Mouse (Mus musculus) lung, embryonic 14.5 days (tissue): ENCODE data around the gene Msh5. TPM values are rescaled to one million over a fixed set of nuclear protein-coding genes. Genes with fewer than 3 reads are reported as not detected.
A peak's percentile ranks its signal among the peaks of the same experiment; 100 is the strongest.
"Not testable (repeated sequence)": the region's sequence is repeated elsewhere in the genome, so short reads cannot be mapped to it uniquely, and the experiment has no call there.

Experiments
- ATAC-seq: fragments of 200-750 bp; cut with Nextera tagmentation; 2 replicates; pipeline ENCODE4 v1.8.0; 2017; ENCODE audit warnings: mild to moderate bottlenecking, moderate TSS enrichment, moderate library complexity; ENCODE audit not compliant: insufficient read depth
- DNase-seq: peaks from one replicate; pipeline ENCODE4 v3.0.0-alpha.2; 2015
- H3K27ac ChIP-seq: fragments of 300-500 bp; sonication (generic); 2 replicates; pipeline ENCODE4 v1.5.1; 2014; ENCODE audit warnings: low read depth, mild to moderate bottlenecking, moderate library complexity
- H3K27me3 ChIP-seq: fragments of 300-500 bp; sonication (generic); 2 replicates; pipeline ENCODE4 v1.6.1; 2014; ENCODE audit warnings: low read length, control low read depth; ENCODE audit not compliant: insufficient read depth
- H3K36me3 ChIP-seq: fragments of 300-500 bp; sonication (generic); 2 replicates; pipeline ENCODE4 v1.6.1; 2014; ENCODE audit warnings: control low read depth; ENCODE audit not compliant: insufficient read depth
- H3K4me1 ChIP-seq: fragments of 300-500 bp; sonication (generic); 2 replicates; pipeline ENCODE4 v1.6.1; 2014; ENCODE audit warnings: antibody characterized with exemption, control low read depth; ENCODE audit not compliant: insufficient read depth
- H3K4me2 ChIP-seq: fragments of 300-500 bp; sonication (generic); 2 replicates; pipeline ENCODE4 v1.6.1; 2014; ENCODE audit warnings: mild to moderate bottlenecking
- H3K4me3 ChIP-seq: fragments of 300-500 bp; sonication (generic); 2 replicates; pipeline ENCODE4 v1.5.1; 2014; ENCODE audit warnings: low read depth, low read length
- H3K9ac ChIP-seq: fragments of 300-500 bp; sonication (generic); 2 replicates; pipeline ENCODE4 v1.6.1; 2014
- H3K9me3 ChIP-seq: fragments of 300-500 bp; sonication (generic); 2 replicates; pipeline ENCODE4 v1.6.1; 2016; ENCODE audit warnings: low read depth, low read length, control low read depth
- CTCF ChIP-seq: IDR thresholded peaks from 2 replicates; pipeline ENCODE4 v1.5.1; 2016; ENCODE audit warnings: antibody characterized with exemption, low read depth
- WGBS: fragments of 180-500 bp; shearing (Covaris S2); extraction: QIAGEN DNeasy Blood & Tissue Kit; methylation state at CpG from one replicate; pipeline ENCODE4 v1.1.7; 2014; 5-methylcytosine and 5-hydroxymethylcytosine counted together
- polyA plus RNA-seq: library from polyadenylated mRNA; unstranded; fragments of >200 nt; fragmentation: Nextera tagmentation; extraction: Ambion mirVana; gene quantifications from 2 replicates; pipeline ENCODE4 v1.2.1, GENCODE M21; 2014

Msh5 gene
- polyA plus RNA-seq, 1 experiment from 2014 or later, result 4.6 TPM

DNA sequence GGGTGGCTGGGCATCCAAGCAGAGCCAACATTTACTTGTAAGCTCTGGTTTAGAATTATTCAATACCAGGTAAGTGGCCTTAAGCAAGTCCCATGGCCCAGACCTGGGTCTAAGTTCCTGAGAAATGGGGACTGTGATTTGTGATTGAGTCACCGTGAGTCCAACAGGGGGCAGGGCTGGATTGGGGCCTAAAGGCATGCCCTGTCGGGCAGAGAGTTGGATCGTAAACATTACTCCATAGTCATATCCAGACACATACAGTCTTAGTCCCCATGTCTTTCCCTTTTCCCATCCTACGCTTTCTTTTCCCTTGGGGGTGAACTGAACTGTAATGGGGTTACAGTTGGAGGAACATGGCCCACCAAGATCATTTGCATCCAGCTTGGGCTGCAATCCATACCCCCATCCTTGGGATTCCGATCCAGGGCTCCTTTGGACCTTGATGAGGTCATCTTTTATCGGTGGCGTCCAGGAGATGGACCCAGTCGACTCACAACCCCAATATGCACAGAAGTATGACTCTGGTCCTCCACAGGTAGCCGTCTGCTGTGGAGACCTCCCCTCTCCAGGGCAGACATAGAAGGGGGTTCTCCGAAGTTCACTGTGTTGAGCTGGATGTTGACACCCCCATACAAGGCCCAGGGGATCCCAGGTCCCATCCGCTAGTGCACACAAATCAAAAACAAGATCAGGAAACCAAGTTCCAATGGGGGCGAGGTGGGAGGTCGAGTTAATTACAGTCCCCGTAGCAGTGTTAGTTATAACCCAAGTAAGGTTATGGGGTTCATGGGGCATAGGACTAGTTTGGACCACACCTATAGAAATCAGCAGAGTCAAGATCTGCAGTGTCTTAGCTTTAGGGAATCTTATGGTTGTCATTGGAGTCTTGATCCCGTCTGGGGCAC, 47.8 kb downstream of the Msh5 start:
- Histone ChIP-seq H3K4me2 (peak overlapping the region; percentile 96), H3K9me3 (no peaks in the 10 kb centered on the region), H3K9ac (peak overlapping the region; percentile 80), H3K27ac (no peak overlapping the region), H3K27me3 (no peaks in the 10 kb centered on the region), H3K36me3 (peaks cover 33% of the 10 kb centered on the region), H3K4me3 (peak overlapping the region; percentile 92), H3K4me1 (peaks cover 23% of the 10 kb centered on the region)
- WGBS, result 91% methylated on average over 15 of the region's 15 CpGs
- no peak for DNase-seq
- ATAC-seq, result no peak
- TF ChIP-seq CTCF, result no peak

DNA sequence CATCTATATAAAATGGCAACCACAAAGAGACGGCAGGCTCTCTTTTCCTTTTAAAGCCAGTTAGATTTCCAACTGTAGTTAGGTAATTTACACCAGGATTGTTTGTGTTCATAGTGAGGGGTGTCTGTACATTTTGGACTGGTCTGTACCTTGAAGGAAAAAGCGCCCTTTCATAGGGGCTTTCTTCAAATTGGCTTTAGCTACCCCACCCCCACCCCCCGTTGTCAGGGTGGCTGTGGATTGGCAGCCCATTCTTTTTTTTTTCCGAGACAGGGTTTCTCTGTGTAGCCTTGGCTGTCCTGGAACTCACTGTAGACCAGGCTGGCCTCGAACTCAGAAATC, 49.4 kb downstream of the Msh5 start:
- no peaks in the 10 kb centered on the region for H3K9me3 ChIP-seq
- H3K4me2 ChIP-seq, result peak overlapping the region; percentile 96
- TF ChIP-seq CTCF, result no peak
- peaks cover 13% of the 10 kb centered on the region; the same call in 1 of the 2 replicates for H3K4me1 ChIP-seq
- H3K36me3 ChIP-seq, result peaks cover 29% of the 10 kb centered on the region
- H3K27ac ChIP-seq, result no peak overlapping the region
- WGBS, result 86% methylated on average over 5 of the region's 5 CpGs
- no peak overlapping the region for H3K9ac ChIP-seq
- DNase-seq (no peak), ATAC-seq (no peak)
- no peaks in the 10 kb centered on the region for H3K27me3 ChIP-seq
- H3K4me3 ChIP-seq, result 0 out of 2 replicates have a peak overlapping the region, but pooled peaks have one; percentile 6

DNA sequence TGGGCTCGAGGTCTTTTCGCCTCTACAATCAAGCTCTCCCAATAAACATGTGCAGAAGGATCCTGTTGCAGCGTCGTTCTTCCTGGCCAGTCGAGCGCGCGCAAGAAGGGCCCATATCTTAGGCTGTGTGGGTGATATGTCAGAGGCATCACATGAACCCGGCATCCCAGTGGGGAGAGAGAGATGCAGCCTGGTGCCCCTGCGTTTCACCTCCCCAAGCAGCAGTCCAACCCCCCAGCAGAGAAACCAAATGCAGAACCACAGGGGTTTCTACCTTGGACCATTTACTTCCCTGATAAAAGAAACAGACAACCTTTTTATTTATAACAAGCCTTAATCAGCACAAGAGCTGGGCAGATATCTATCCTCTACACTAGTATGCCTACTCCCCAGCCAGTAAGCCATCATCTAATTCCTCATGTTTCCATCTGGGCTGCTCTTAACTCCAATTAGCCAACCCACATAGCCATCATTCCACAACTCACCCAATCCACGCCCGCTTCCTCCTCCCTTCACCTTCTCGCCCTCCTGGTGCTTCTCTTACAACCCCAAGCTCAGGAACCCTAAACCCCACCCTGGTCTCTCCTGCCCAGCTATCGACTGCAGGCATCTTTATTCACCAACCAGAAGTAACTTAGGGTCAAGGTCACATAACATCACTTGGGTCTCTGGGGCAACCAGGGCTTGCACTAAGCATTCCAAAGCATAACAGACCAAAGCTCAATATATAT, 50.0 kb downstream of the Msh5 start:
- no peaks in the 10 kb centered on the region for H3K27me3 ChIP-seq
- no peak overlapping the region for H3K27ac ChIP-seq
- H3K4me2 ChIP-seq, result peak overlapping the region; percentile 96
- peaks cover 13% of the 10 kb centered on the region; the same call in 1 of the 2 replicates for H3K4me1 ChIP-seq
- no peak for ATAC-seq
- no peak for TF ChIP-seq CTCF
- DNase-seq, result no peak
- WGBS, result 87% methylated on average over 12 of the region's 14 CpGs
- H3K36me3 ChIP-seq, result peaks cover 29% of the 10 kb centered on the region
- 0 out of 2 replicates have a peak overlapping the region, but pooled peaks have one; percentile 6 for H3K4me3 ChIP-seq
- H3K9me3 ChIP-seq, result no peaks in the 10 kb centered on the region
- no peak overlapping the region for H3K9ac ChIP-seq

DNA sequence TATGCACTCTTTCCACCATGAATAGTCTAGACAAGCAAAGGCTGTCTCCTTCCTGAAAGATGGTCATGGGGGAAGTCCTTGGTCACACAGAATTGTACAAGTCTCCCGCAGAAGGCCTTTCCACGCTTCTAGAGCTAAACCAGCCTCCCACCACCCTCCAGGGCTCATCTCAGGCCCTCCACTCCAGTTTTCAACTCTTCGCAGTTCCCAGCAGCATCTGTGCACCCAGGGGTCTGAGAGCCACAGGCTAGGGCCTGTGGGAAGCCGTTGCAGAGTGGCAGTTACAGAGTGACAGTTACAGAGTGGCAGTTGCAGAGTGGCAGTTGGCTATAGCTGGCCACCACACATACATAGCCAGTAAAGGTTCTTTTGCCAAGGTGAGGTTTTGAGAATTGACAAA, 50.6 kb downstream of the Msh5 start:
- DNase-seq, H3K27ac ChIP-seq, H3K4me2 ChIP-seq, H3K9me3 ChIP-seq, ATAC-seq, H3K9ac ChIP-seq, H3K27me3 ChIP-seq, H3K4me3 ChIP-seq: not testable (repeated sequence)
- Histone ChIP-seq H3K36me3 (peaks cover 34% of the 10 kb centered on the region), H3K4me1 (peaks cover 13% of the 10 kb centered on the region; the same call in 1 of the 2 replicates)
- 94% methylated on average over 4 of the region's 4 CpGs for WGBS

DNA sequence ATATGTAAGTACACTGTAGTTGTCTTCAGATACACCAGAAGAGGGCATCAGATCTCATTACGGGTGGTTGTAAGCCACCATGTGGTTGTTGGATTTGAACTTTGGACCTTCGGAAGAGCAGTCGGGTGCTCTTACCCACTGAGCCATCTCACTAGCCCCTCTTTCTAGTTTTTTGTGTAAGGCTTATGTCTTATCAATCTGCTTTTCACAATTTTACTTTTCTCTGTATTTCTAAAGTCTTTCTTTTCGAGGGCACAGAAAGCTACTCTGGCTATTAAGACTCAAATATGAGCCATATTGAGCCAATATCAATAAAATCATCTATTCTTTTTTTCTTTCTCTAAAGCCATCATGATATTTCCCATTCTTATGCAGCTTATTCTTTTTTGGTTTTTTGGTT, 51.4 kb downstream of the Msh5 start:
- not testable (repeated sequence) for H3K27me3 ChIP-seq, H3K9ac ChIP-seq, H3K9me3 ChIP-seq, H3K27ac ChIP-seq, H3K4me3 ChIP-seq, H3K4me2 ChIP-seq, DNase-seq, ATAC-seq
- H3K36me3 ChIP-seq, result peaks cover 41% of the 10 kb centered on the region
- 89% methylated on average over 4 of the region's 4 CpGs for WGBS
- H3K4me1 ChIP-seq, result peaks cover 13% of the 10 kb centered on the region; the same call in 1 of the 2 replicates

DNA sequence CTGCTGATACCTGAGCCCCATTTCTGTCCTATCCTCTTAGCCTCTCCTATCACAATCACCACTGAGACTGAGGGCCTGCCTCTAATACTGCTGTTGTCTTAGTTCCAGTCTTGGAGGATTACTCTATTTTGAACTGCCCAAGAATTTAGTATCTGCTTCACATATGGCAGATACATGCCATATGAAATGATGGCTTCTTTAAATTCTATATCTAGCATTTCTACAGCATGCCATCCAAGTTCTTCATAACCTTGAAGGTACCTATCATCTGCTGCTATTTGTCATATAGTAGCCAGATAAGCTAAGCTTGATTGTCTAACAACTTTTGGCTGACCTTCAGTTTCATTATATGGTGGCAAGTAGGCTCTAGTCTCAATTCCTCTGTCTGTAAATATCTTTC, 51.8 kb downstream of the Msh5 start:
- Histone ChIP-seq H3K4me1 (peaks cover 13% of the 10 kb centered on the region; the same call in 1 of the 2 replicates), H3K4me2 (no peak overlapping the region), H3K9ac (no peak overlapping the region), H3K27ac (no peak overlapping the region), H3K27me3 (no peaks in the 10 kb centered on the region), H3K36me3 (peaks cover 43% of the 10 kb centered on the region), H3K9me3 (no peaks in the 10 kb centered on the region), H3K4me3 (no peak overlapping the region)
- no peak for TF ChIP-seq CTCF
- no peak for DNase-seq
- ATAC-seq, result no peak

DNA sequence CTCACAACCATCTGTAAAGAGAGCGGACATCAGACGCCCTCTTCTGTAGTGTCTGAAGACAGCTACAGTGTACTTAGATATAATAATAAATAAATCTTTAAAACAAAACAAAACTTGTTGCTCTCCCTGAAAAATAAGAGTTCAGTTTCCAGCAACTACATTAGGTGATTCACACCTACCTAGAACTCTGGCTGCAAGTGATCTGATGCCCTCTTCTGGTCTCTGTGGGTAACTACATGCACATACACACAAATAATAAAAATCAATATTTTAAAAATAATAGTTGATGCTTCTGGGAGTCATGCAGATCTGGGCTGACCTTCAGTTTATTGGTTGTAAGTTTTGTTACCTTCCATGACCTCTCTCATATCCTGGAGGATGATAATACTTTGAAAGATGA, 62.3 kb downstream of the Msh5 start:
- Histone ChIP-seq H3K4me2 (no peak overlapping the region), H3K4me3 (no peak overlapping the region), H3K27ac (no peak overlapping the region), H3K9ac (no peak overlapping the region), H3K27me3 (no peaks in the 10 kb centered on the region), H3K9me3 (no peaks in the 10 kb centered on the region), H3K4me1 (no peaks in the 10 kb centered on the region), H3K36me3 (peaks cover 33% of the 10 kb centered on the region)
- ATAC-seq (no peak), DNase-seq (peak; percentile 67)
- 75% methylated on average over 2 of the region's 2 CpGs for WGBS
- peak; percentile 71 for TF ChIP-seq CTCF
